Mouse (Mus musculus) brain, embryonic 14.5 days (tissue): ENCODE results near the gene Palld.

Experiments used
- CTCF ChIP-seq: fragments of 200-500 bp; IDR thresholded peaks from 2 replicates; pipeline ENCODE4 v1.5.1; 2012; ENCODE audit warnings: inconsistent platforms, mild to moderate bottlenecking, moderate library complexity, borderline replicate concordance; ENCODE audit not compliant: insufficient read depth, insufficient read length; ENCODE audit errors: extremely low read depth
- POLR2A ChIP-seq: fragments of 200-500 bp; IDR thresholded peaks from 2 replicates; pipeline ENCODE4 v1.6.1; 2012; ENCODE audit warnings: mild to moderate bottlenecking, inconsistent platforms, borderline replicate concordance; ENCODE audit not compliant: poor library complexity, insufficient read depth, insufficient read length, severe bottlenecking; ENCODE audit errors: extremely low read depth

DNA sequence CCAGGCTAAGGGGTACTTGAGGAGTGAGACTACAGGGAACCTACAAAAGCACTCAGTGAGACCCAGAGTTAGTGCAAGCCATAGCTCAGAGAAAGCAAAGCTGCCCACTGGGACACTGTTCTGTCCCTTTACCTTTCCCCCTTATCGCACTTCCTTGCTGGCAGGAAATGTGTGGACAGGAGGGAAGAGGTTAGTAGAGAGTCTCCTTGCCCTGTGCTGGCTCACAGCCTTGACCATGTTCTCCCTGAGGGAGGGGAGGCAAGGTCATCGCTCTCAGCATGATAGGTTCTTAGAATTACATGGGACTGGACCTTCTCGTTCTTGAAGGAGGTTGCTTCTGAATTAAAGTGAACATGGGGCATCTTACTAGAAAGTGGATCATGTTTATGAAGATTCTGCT is 69.3 kb downstream of the Palld start:
- TF ChIP-seq POLR2A, result no peak
- TF ChIP-seq CTCF, result no peak
